Mouse (Mus musculus) lung, postnatal 25 days (tissue): Measurements from ENCODE around the gene Plekhg2.
A peak's percentile ranks its signal among the peaks of the same experiment; 100 is the strongest.

Experiments used
- DNase-seq: peaks from one replicate; pipeline ENCODE4 v3.0.0; 2022; ENCODE audit warnings: low spot score

The Plekhg2 gene

GRCm38 (mm10) chr7:28367663-28368275 is 4.6 kb downstream of the Plekhg2 start:
- DNase-seq: no peak

DNA sequence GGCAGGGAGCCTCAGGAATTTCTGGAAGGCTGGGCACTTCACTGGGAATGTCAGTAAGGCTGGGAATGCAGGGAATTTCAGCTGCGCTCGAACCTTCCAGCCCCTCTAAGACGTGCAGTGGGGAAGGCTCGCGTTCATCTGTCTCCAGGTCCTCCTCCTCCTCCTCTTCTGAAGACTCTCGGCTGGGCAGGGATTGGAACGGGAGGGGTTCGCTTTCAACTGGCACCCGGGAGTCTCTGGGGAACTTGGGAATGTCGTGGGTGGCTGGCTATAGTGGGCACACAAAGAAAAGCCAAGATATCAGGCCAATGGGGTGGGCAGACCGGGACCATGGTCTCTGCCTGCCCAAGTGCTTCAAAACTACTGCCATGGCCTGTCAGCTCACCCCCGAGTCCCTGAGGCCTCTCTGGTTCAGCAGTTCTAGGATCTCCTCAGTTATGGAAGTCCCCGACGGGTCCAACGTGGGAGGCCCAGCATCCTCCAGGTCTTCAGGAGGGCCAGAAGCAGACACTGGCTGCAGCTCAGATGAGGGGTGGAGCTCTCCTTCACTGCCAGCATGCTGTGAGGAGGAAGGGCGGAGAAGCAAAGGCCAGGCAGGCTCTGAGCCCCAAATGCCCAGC is 9.8 kb downstream of the Plekhg2 start:
- no peak for DNase-seq

DNA sequence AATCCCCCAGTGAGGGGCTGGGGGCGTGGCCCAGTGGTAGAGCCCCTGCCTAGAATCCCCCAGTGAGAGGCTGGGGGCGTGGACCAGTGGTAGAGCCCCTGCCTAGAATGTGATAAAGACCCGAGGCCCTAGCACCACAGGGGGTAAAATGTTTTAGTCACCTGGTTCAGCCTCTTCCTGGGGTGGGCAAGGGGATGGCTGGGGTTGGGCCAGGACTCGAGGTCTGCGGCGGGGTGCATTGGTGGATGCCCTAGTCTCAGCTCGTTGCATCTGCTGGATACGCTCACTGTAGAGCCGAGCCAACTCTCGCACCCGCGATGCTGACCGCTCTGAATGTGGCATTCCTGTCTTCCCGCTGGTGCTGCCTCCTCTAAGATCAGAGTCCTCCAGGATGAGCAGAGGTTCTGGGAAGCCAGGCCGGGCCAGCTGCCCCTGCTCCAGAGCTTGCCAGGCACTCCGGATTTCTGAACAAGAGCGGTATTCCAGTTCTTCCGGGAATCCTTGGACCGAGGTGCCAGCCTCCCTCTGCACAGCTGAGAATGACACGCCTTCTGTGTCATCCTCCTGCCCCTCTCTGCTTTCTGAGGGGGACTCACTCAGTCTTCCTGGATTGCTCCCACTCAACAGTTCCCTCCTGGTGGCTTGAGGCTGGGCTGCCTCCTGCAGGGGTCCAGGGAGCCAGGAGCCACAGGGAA is 10.6 kb downstream of the Plekhg2 start:
- no peak for DNase-seq

DNA sequence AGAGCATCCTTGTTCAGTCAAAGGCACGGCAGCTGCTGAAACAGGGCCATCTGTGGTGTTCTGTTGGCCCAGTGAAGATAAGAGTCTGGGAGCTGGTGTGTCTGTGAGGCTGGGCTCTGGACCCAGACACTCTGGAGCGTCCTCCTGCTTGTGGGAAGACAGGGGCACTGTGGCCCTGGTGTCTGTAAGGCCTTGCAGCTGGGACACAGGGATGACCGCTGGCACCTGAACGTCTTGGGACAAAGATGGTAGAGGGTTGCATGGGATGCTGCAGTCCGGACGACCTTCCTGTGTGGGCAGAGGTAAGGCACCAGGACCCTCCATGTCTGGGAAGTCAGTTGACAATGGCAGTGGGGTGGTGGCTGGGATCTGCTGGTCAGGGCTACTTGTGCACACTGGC is 12.1 kb downstream of the Plekhg2 start:
- no peak for DNase-seq

DNA sequence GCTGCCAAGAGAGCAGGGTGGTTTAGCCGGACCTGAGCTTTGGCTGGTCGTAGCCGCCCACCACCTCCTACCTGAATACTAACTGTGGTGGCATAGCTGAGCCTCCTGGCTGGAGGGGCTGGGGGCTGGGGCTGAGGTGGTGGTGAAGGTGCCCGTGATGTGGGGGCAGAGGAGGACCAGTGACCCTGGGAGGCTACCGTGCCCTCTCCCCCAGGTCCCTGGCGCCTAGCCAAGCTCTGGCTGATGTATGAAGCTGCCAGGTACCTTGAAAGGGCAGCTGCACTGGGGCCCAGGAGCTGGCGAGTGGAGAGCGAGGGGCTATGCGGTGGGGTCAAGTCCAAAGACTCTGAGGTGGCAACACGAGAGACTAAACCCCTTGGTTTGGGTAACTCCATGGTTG is 12.5 kb downstream of the Plekhg2 start:
- no peak for DNase-seq

GRCm38 (mm10) chr7:28358431-28358830 is 14.0 kb downstream of the Plekhg2 start:
- DNase-seq: no peak

DNA sequence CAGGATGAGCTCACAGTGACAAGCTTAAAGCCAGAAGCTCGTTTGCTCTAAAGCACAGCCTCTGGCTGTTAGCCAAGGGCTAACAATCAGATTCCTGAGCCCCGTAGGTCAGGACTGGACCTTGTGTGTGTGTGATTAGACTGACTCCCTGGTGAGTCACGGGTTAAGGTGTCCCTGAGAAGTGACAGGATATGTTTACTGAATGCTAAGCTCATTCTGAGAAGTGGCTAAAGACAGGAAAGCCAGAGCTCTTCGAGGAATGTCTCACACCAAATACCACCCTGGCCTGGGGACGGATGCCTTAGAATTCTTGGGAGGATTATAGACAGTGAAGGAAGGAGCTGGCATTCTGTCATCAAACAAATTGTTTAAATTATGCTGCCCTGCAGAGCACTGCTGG is 14.4 kb downstream of the Plekhg2 start:
- DNase-seq: no peak

DNA sequence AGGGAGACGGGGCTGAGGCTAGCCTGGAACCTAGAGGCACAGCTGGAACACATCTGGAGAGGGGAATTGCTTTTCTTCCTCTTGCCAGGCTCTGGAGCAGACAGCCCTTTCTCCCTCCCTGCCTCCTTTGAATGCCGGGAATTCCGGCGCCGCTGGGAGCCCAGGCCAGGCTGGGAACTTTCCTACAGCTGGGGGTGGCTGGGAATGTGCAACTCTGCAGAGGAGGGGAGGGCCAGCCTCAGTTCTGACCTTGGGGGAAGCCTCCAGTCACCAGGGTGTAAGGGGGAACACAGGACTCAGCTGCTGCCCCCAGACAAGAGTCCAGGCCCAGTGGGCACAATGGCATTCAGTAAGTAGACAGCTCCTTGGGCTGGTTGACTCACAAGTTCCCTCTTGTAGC is 15.4 kb downstream of the Plekhg2 start:
- peak; percentile 67 for DNase-seq

DNA sequence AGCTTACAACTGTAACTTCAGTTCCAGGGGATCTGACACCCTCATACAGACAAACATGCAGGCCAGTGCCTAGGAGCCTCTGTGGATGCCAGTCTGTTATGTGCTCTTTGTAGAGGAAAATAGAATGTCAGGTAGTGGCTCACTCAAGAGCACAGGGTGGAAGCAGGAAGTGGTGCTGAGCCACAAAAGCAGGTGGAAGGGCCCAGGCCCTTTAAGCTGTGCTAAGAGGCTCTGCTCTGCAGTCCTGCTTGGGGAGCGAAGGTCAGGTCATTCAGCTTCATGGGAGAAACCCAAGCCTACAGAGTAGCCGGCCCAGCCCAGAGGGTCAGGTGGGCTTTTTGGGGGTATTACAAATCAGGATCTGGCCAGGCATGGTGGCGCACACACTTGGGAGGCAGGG is 17.2 kb downstream of the Plekhg2 start:
- DNase-seq: no peak

- DNase-seq: no peak
Measured at GRCm38 (mm10) chr7:28354596-28354995, 17.8 kb downstream of the Plekhg2 start.

GRCm38 (mm10) chr7:28354113-28354581 is 18.3 kb downstream of the Plekhg2 start:
- no peak for DNase-seq

GRCm38 (mm10) chr7:28353267-28353666 is 19.1 kb downstream of the Plekhg2 start:
- peak; percentile 32 for DNase-seq

DNA sequence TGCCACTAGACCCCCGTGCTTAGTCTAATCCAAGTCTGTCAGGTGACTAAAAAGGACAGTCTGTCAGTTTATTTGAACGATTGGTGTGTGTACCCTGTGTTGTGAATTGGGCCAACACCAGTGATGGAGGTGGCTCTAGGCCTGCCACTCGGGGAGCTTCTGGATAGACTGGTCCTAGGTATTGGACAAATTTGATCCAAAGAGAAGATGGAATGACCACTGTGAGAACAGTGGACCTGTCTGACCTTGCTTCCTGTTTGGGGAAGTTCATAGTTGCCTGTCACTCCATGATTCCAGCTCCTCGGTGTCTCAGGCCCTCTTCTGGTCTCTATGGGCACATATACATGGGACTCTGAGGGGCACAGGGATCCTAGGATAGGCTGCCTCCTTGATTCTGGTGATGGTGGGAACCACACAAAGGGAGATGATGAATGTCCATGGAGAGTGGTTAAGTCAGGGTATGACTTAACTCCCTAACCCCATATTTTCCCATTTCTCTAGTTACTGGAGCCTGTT is 20.7 kb downstream of the Plekhg2 start:
- no peak for DNase-seq

DNA sequence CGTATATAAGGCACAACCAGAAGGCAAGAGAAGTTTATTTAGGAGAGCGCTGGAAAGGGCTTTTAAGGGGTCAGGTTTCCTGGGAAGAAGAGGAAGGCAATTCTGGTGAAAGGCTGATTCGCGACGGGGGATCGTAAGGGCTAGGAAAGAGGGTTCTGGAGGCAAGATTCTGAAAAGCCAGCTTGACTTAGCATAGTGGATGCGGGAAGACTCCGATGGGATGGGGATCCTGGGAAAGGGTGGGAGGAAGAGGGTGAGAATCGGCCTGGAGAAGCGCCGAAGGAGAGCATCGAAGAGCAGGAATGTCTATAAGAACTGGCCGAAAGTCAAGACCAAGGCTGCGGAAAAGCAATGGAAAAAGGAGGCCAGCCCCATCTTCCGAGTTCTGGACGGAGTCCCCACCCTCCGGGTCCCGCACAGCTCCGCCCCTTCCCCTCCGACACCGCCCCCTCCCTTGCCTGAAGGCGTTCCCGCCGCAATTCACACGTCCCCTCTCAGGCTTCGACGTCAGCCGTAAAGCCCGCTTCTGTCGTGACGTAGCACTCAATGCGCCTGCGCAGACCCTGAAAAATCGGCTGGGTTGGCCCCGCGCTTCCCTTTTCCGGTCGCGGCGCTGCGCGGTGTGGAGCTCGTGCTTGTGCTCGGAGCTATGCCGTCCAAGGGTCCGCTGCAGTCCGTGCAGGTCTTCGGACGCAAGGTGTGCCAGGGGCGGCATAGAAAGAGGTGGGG is 22.1 kb downstream of the Plekhg2 start, which contains the start of gene Rps16:
Gene Rps16, plus strand, starts transcription at position 498 of the 729 bp plus-strand sequence.
- peak; percentile 98 for DNase-seq

DNA sequence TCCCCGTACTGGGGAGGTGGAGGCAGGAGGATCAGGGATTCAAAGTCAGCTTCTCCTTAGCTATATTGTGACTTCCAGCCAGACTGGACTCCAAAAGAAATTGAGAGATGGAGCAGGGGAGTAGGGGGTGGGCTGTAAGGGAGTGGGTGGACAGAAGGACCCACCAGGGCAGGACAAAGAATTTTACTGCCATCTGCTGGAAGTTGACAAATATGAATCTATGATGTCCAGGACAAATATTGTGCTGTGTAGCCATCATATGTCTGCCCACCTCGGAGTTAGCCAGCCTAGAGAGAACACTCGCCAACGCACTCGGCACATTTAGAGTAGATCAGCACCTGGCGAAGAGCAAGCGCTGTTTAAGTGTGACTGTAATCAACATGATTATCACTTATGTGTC is 23.8 kb downstream of the Plekhg2 start:
- no peak for DNase-seq

DNA sequence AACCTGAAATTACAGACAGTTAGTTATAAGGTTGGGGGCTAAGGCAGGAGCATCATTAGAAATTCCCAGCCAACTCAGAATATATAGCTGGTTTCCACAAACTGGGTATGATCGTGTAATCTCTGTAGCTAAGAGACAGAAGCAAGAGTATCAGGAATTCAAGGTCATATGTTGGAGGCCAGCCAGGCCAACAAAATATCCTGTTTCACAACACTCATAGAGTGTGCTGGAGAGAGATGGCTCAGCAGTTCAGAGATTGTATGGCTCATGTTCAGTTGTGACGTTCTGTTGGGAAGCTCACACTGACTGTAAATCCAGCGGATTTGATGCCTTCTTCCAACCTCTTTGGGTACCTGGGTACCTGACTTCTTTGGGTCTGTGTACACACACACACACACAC is 24.7 kb downstream of the Plekhg2 start:
- DNase-seq: no peak

GRCm38 (mm10) chr7:28344637-28345036 is 27.8 kb downstream of the Plekhg2 start:
- peak; percentile 54 for DNase-seq

DNA sequence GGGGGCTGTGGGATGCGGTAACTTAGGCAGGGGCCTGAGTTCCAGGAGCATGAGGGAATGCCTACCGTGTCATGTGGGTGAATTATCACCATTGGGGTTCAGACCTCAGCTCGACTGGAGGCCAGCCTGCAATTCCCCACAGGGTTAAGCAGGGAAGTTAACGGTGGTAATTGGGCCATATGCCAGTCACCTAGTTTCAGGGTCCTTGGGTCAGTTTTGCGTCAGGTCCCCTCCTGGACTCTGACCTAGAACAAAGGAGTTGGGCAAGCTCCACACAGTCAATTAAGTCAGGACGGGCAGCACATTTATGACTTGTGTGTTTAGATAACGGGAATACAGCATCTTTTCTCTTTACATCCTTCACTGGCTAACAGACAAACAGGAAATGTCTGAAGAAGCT is 31.0 kb downstream of the Plekhg2 start:
- DNase-seq: no peak

- DNase-seq: peak; percentile 75
Measured at GRCm38 (mm10) chr7:28339213-28339917, 33.0 kb downstream of the Plekhg2 start.

DNA sequence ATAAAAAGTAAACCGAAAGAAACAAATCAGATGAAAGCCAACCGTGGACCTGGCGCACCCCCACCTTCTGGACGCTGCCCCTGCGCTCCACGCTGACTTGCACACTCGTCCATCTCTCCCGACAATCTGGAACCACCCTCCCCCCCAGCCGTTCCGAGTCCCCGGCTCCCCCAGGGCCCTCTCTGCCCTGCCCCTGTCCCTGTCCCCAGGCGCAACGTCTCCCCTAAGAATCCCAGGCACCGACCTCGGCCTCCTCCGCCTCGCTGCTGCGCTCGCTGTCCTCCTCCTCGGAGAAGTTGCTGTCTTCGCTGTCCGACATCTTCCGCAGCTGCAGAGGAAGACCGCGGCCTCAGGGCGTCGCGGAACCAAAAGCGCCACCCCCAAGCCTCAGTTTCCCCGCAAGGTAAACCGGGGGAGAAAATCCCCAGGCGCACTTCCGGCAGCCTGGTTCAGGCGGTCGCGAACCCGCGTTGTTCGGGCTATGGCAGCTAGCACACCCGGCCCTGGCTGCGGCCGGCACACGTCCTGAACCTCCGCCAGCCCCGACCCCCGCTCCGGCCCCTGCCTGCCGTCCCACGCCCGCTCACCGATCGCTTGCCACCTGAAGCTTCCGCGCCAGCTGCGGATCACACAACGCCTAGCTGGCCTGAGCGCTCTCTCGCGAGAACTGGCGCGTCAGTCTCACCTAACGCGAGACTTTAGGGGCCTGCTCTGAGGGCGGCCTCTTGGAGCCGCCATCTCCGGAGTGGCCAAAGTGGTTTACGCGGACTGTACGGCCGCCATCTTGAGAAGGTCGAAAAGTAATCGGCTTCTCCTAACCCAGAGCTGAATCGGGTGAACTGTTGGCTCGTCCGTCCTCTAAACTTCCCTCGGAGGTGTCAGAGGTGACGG is 34.0 kb downstream of the Plekhg2 start, which contains the start of gene Supt5:
Gene Supt5, minus strand, starts transcription at position 639 of the 891 bp plus-strand sequence.
- peak; percentile 99 for DNase-seq

GRCm38 (mm10) chr7:28335471-28335870 is 36.9 kb downstream of the Plekhg2 start:
- no peak for DNase-seq
